Mouse (Mus musculus): ENCODE measurements around the gene Tnfaip8l1.

GRCm38 (mm10) chr17:56119981-56120880, 42.0 kb upstream of the Tnfaip8l1 start:
- TF ChIP-seq CTCF (IDR thresholded peaks at IDR 0.05; ENCODE audit: borderline replicate concordance, control insufficient read depth, extremely low read depth, insufficient read depth, low read length, poor library complexity) = no peak
- no peak for TF ChIP-seq POLR2A (IDR thresholded peaks at IDR 0.05; ENCODE audit: control insufficient read depth, extremely low read depth, insufficient read depth, low read length, poor library complexity)

Data from thymus, adult 2 months (tissue).